Mouse (Mus musculus): ENCODE measurements around the gene Gm49510. TPM values are rescaled to one million over a fixed set of nuclear protein-coding genes. Genes with fewer than 3 reads are reported as not detected.

Gm49510 gene
- polyA plus RNA-seq, 1 experiment from 2014 or later: 0.15 TPM

GRCm38 (mm10) chr15:78903243-78903642 lies 3.8 kb downstream of the Gm49510 start:
- ATAC-seq: peak; percentile 33; the same call in 1 of the 2 replicates
- H3K27me3 ChIP-seq: peaks cover 26% of the 10 kb centered on the region
- no peaks in the 10 kb centered on the region for H3K36me3 ChIP-seq (ENCODE audit: poor library complexity, severe bottlenecking)
- WGBS: 3% methylated on average over 2 of the region's 2 CpGs
- no peaks in the 10 kb centered on the region for H3K9me3 ChIP-seq (replicated peaks)
- H3K27ac ChIP-seq: no peak overlapping the region
- H3K4me2 ChIP-seq: no peak overlapping the region
- no peak overlapping the region for H3K4me3 ChIP-seq
- no peak overlapping the region for H3K9ac ChIP-seq
- peaks cover 17% of the 10 kb centered on the region for H3K4me1 ChIP-seq

GRCm38 (mm10) chr15:78908399-78908798 lies 8.9 kb downstream of the Gm49510 start:
- Histone ChIP-seq H3K9ac (no peak overlapping the region), H3K4me1 (peaks cover 9% of the 10 kb centered on the region; the same call in 1 of the 2 replicates), H3K4me3 (no peak overlapping the region), H3K27me3 (no peaks in the 10 kb centered on the region), H3K4me2 (no peak overlapping the region), H3K36me3 (ENCODE audit: poor library complexity, severe bottlenecking) (no peaks in the 10 kb centered on the region), H3K9me3 (replicated peaks) (no peaks in the 10 kb centered on the region), H3K27ac (no peak overlapping the region)
- no peak for ATAC-seq
- WGBS: 86% methylated on average over 7 of the region's 7 CpGs

GRCm38 (mm10) chr15:78908982-78909381 lies 9.5 kb downstream of the Gm49510 start:
- no peak overlapping the region for H3K4me2 ChIP-seq
- no peak for ATAC-seq
- no peak overlapping the region for H3K27ac ChIP-seq
- H3K27me3 ChIP-seq: no peaks in the 10 kb centered on the region
- H3K4me1 ChIP-seq: peaks cover 10% of the 10 kb centered on the region; the same call in 1 of the 2 replicates
- 92% methylated on average over 8 of the region's 8 CpGs for WGBS
- H3K36me3 ChIP-seq (ENCODE audit: poor library complexity, severe bottlenecking): no peaks in the 10 kb centered on the region
- no peak overlapping the region for H3K4me3 ChIP-seq
- H3K9ac ChIP-seq: no peak overlapping the region
- H3K9me3 ChIP-seq (replicated peaks): no peaks in the 10 kb centered on the region

GRCm38 (mm10) chr15:78912040-78912439 lies 12.6 kb downstream of the Gm49510 start:
- Histone ChIP-seq H3K4me2 (no peak overlapping the region), H3K27me3 (no peaks in the 10 kb centered on the region), H3K9me3 (replicated peaks) (no peaks in the 10 kb centered on the region), H3K9ac (peak overlapping the region; percentile 21; the same call in 1 of the 2 replicates), H3K36me3 (ENCODE audit: poor library complexity, severe bottlenecking) (no peaks in the 10 kb centered on the region), H3K4me3 (no peak overlapping the region), H3K4me1 (peaks cover 37% of the 10 kb centered on the region), H3K27ac (no peak overlapping the region)
- 27% methylated on average over 9 of the region's 9 CpGs for WGBS
- no peak for ATAC-seq

GRCm38 (mm10) chr15:78913632-78914090 lies 14.2 kb downstream of the Gm49510 start, which contains the start of gene Pdxp:
TSS of gene Pdxp (plus strand) at chr15:78913919.
- under 1% methylated on average over 51 of the region's 51 CpGs for WGBS
- H3K9ac ChIP-seq: peak within 1 kb of the TSS; percentile 88
- no peaks in the 10 kb centered on the region for H3K27me3 ChIP-seq
- H3K4me2 ChIP-seq: peak within 1 kb of the TSS; percentile 92
- H3K4me1 ChIP-seq: peaks cover 41% of the 10 kb centered on the region
- H3K4me3 ChIP-seq: peak within 1 kb of the TSS; percentile 81
- no peaks in the 10 kb centered on the region for H3K9me3 ChIP-seq (replicated peaks)
- peak; percentile 95 for ATAC-seq
- H3K36me3 ChIP-seq (ENCODE audit: poor library complexity, severe bottlenecking): peaks cover 8% of the 10 kb centered on the region
- peak within 1 kb of the TSS; percentile 97 for H3K27ac ChIP-seq

GRCm38 (mm10) chr15:78914091-78914822 lies 14.8 kb downstream of the Gm49510 start:
- Histone ChIP-seq H3K4me3 (peak overlapping the region; percentile 81), H3K9me3 (replicated peaks) (no peaks in the 10 kb centered on the region), H3K36me3 (ENCODE audit: poor library complexity, severe bottlenecking) (peaks cover 12% of the 10 kb centered on the region), H3K4me2 (peak overlapping the region; percentile 92), H3K9ac (peak overlapping the region; percentile 88), H3K4me1 (peaks cover 41% of the 10 kb centered on the region), H3K27me3 (no peaks in the 10 kb centered on the region), H3K27ac (peak overlapping the region; percentile 97)
- ATAC-seq: peak; percentile 68
- under 1% methylated on average over 55 of the region's 87 CpGs for WGBS

GRCm38 (mm10) chr15:78914823-78915659 lies 15.6 kb downstream of the Gm49510 start:
- Histone ChIP-seq H3K9me3 (replicated peaks) (no peaks in the 10 kb centered on the region), H3K4me1 (peaks cover 41% of the 10 kb centered on the region), H3K4me2 (peak overlapping the region; percentile 92), H3K4me3 (peak overlapping the region; percentile 81), H3K9ac (peak overlapping the region; percentile 88), H3K27me3 (no peaks in the 10 kb centered on the region), H3K27ac (peak overlapping the region; percentile 97), H3K36me3 (ENCODE audit: poor library complexity, severe bottlenecking) (peaks cover 19% of the 10 kb centered on the region)
- 58% methylated on average over 8 of the region's 8 CpGs for WGBS
- no peak for ATAC-seq

GRCm38 (mm10) chr15:78915660-78916017 lies 16.2 kb downstream of the Gm49510 start:
- WGBS: 7% methylated on average over 8 of the region's 8 CpGs
- Histone ChIP-seq H3K4me3 (peak overlapping the region; percentile 81), H3K4me1 (peaks cover 41% of the 10 kb centered on the region), H3K27me3 (no peaks in the 10 kb centered on the region), H3K27ac (peak overlapping the region; percentile 76; the same call in 1 of the 2 replicates), H3K9ac (peak overlapping the region; percentile 88), H3K9me3 (replicated peaks) (no peaks in the 10 kb centered on the region), H3K4me2 (peak overlapping the region; percentile 92), H3K36me3 (ENCODE audit: poor library complexity, severe bottlenecking) (peaks cover 19% of the 10 kb centered on the region)
- ATAC-seq: peak; percentile 34

GRCm38 (mm10) chr15:78916052-78916826 lies 16.8 kb downstream of the Gm49510 start:
- H3K9me3 ChIP-seq (replicated peaks): no peaks in the 10 kb centered on the region
- H3K9ac ChIP-seq: peak overlapping the region; percentile 88
- peaks cover 19% of the 10 kb centered on the region for H3K36me3 ChIP-seq (ENCODE audit: poor library complexity, severe bottlenecking)
- H3K27me3 ChIP-seq: no peaks in the 10 kb centered on the region
- peaks cover 41% of the 10 kb centered on the region for H3K4me1 ChIP-seq
- WGBS: 41% methylated on average over 12 of the region's 12 CpGs
- peak overlapping the region; percentile 76 for H3K27ac ChIP-seq
- peak overlapping the region; percentile 92 for H3K4me2 ChIP-seq
- H3K4me3 ChIP-seq: peak overlapping the region; percentile 81
- ATAC-seq: no peak; the same call in 1 of the 2 replicates

GRCm38 (mm10) chr15:78918126-78918525 lies 18.7 kb downstream of the Gm49510 start:
- Histone ChIP-seq H3K4me2 (no peak overlapping the region), H3K4me1 (peaks cover 34% of the 10 kb centered on the region), H3K36me3 (ENCODE audit: poor library complexity, severe bottlenecking) (peaks cover 19% of the 10 kb centered on the region), H3K27me3 (no peaks in the 10 kb centered on the region), H3K9me3 (replicated peaks) (no peaks in the 10 kb centered on the region), H3K27ac (no peak overlapping the region), H3K9ac (no peak overlapping the region), H3K4me3 (no peak overlapping the region)
- WGBS: 94% methylated on average over 23 of the region's 23 CpGs
- ATAC-seq: no peak

GRCm38 (mm10) chr15:78919914-78920313 lies 20.4 kb downstream of the Gm49510 start:
- no peak for ATAC-seq
- Histone ChIP-seq H3K4me1 (peaks cover 25% of the 10 kb centered on the region), H3K9ac (no peak overlapping the region), H3K36me3 (ENCODE audit: poor library complexity, severe bottlenecking) (peaks cover 19% of the 10 kb centered on the region), H3K27ac (no peak overlapping the region), H3K4me3 (no peak overlapping the region), H3K27me3 (no peaks in the 10 kb centered on the region), H3K9me3 (replicated peaks) (no peaks in the 10 kb centered on the region), H3K4me2 (no peak overlapping the region)
- 89% methylated on average over 12 of the region's 12 CpGs for WGBS

All from forebrain, embryonic 13.5 days (tissue).